Mouse (Mus musculus) lung, postnatal 0 days (tissue): ENCODE measurements at regions not wholly inside any gene's neighbourhood (a gene's known extent, or its start where the extent isn't known, plus 50 kb on each side); places are given as distances from the start of the nearest gene placed in this dataset.
A peak's percentile ranks its signal among the peaks of the same experiment; 100 is the strongest.

ENCODE experiments used
- ATAC-seq: fragments of 200-750 bp; cut with Nextera tagmentation; 2 replicates; pipeline ENCODE4 v1.8.0; 2017; ENCODE audit warnings: moderate library complexity
- DNase-seq: peaks from one replicate; pipeline ENCODE4 v3.0.0-alpha.2; 2016; ENCODE audit warnings: low spot score
- H3K27ac ChIP-seq: fragments of 300-500 bp; sonication (generic); 2 replicates; pipeline ENCODE4 v1.5.1; 2014; ENCODE audit warnings: antibody characterized with exemption, mild to moderate bottlenecking, low read length, mixed read lengths
- H3K27me3 ChIP-seq: fragments of 300-500 bp; sonication (generic); replicated peaks from 2 replicates; pipeline ENCODE4 v1.6.1; 2014; ENCODE audit warnings: low read length, mixed read lengths; ENCODE audit not compliant: insufficient read depth
- H3K36me3 ChIP-seq: fragments of 300-500 bp; sonication (generic); 2 replicates; pipeline ENCODE4 v1.6.1; 2014; ENCODE audit warnings: low read length, mixed read lengths; ENCODE audit not compliant: insufficient read depth
- H3K4me1 ChIP-seq: fragments of 300-500 bp; sonication (generic); 2 replicates; pipeline ENCODE4 v1.6.1; 2014; ENCODE audit warnings: antibody characterized with exemption, low read depth, low read length, mixed read lengths; ENCODE audit not compliant: insufficient read depth
- H3K4me2 ChIP-seq: fragments of 300-500 bp; sonication (generic); replicated peaks from 2 replicates; pipeline ENCODE4 v1.6.1; 2014; ENCODE audit warnings: low read depth, mild to moderate bottlenecking, low read length, moderate library complexity, mixed read lengths
- H3K4me3 ChIP-seq: fragments of 300-500 bp; sonication (generic); 2 replicates; pipeline ENCODE4 v1.5.1; 2014; ENCODE audit warnings: low read depth, low read length
- H3K9ac ChIP-seq: fragments of 300-500 bp; sonication (generic); replicated peaks from 2 replicates; pipeline ENCODE4 v1.6.1; 2014; ENCODE audit warnings: low read depth, mild to moderate bottlenecking
- H3K9me3 ChIP-seq: fragments of 300-500 bp; sonication (generic); 2 replicates; pipeline ENCODE4 v1.6.1; 2016; ENCODE audit warnings: low read length, mixed read lengths
- CTCF ChIP-seq: IDR thresholded peaks from 2 replicates; pipeline ENCODE4 v1.5.1; 2016; ENCODE audit warnings: antibody characterized with exemption, mild to moderate bottlenecking
- EP300 ChIP-seq: IDR thresholded peaks from 2 replicates; pipeline ENCODE4 v1.6.1; 2016; ENCODE audit warnings: antibody characterized with exemption, mild to moderate bottlenecking, control low read depth
- WGBS: fragments of 180-500 bp; shearing (Covaris S2); extraction: QIAGEN DNeasy Blood & Tissue Kit; methylation state at CpG from one replicate; pipeline ENCODE4 v1.1.7; 2014; 5-methylcytosine and 5-hydroxymethylcytosine counted together

DNA sequence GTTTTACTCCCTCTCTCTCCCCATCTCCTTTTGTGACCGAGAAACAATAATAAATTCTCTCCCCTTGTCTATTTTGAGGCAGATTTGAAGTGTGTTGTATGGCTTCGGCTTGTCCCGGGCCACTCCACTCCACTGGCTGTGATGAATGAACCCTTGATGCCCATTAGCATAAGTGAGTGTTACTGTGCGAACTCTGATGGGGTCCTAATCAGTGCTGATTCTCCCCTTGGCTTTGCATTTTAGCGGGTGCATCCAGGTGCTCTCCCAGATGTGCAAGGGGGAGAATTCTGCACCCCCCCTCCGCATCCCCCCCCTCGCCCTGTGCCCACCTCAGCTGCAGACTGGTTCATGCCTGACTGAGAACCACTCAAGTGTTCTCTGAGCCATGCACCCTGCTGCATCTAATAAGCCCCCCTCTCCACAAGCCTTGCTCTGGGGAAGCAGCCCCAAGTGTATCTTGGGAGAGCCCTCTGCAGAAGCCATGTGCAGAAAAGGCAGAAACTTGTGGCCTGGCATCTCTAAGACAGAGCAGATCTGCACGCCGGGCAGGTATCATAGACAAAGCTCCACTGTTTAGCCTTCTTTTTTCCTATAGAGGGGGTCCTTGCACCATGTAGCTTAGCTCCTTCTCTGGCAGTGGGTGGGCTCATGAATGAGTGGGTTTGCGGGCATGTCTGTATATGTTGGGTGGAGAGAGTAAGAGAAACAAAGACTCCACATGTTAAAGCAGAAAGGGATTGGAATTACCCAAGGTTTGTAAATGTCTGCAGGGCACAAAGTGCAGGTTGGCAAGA, 507.5 kb downstream of the Slc4a3 start:
- Histone ChIP-seq H3K4me2 (no peak overlapping the region), H3K4me3 (no peak overlapping the region), H3K27me3 (no peaks in the 10 kb centered on the region), H3K27ac (no peak overlapping the region), H3K4me1 (no peaks in the 10 kb centered on the region), H3K9me3 (no peaks in the 10 kb centered on the region), H3K36me3 (no peaks in the 10 kb centered on the region), H3K9ac (no peak overlapping the region)
- ATAC-seq: no peak
- TF ChIP-seq CTCF (no peak), EP300 (no peak)
- DNase-seq: no peak
- WGBS: 68% methylated on average over 10 of the region's 10 CpGs

DNA sequence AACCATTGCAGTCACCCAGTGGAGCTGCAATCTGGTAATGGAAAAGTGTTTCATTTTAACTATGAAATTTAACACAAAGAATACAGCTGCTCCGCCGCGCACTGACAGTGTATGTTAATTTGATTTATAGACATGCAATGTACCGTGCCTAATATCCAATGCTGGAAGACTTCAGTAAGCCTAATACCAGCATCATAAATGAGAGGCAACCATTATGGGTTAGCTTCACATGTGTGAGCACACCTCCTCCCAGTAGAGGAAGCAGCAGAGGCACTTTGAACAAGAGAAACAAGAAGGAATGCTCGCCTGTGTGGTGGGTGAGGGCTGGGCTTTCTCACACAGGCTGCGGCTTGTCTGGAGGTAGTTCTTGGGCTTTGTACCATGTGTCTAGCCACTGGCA, 519.7 kb downstream of the Slc4a3 start:
- DNase-seq (no peak), ATAC-seq (no peak)
- Histone ChIP-seq H3K9ac (no peak overlapping the region), H3K36me3 (no peaks in the 10 kb centered on the region), H3K27me3 (no peaks in the 10 kb centered on the region), H3K9me3 (no peaks in the 10 kb centered on the region), H3K4me2 (no peak overlapping the region), H3K4me1 (no peaks in the 10 kb centered on the region), H3K4me3 (no peak overlapping the region), H3K27ac (no peak overlapping the region)
- TF ChIP-seq EP300 (no peak), CTCF (no peak)
- 83% methylated on average over 6 of the region's 6 CpGs for WGBS

DNA sequence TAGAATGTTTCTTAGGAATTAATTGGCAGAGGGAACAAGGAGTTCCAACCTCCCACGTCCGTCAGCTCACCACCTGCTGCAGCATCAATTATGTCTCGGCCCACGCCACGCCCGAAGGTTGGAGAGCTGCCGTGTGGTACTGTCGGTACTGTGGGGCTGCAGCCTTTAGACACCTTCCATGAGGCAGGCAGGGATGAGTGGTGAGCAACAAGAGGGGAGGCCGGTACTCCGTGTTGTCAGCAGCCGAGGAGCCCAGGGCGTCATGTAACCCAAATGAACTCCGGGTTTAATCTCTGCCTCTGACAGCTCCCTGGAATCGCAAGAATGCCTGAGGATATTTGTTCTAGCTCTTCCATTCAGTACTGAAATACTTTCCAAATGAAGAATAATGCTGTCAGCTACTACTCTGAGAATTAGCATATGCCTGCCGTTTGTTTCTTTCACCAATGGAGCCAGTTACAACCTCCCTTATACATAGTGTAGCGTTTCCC, 524.8 kb downstream of the Slc4a3 start:
- no peak overlapping the region for H3K4me2 ChIP-seq

DNA sequence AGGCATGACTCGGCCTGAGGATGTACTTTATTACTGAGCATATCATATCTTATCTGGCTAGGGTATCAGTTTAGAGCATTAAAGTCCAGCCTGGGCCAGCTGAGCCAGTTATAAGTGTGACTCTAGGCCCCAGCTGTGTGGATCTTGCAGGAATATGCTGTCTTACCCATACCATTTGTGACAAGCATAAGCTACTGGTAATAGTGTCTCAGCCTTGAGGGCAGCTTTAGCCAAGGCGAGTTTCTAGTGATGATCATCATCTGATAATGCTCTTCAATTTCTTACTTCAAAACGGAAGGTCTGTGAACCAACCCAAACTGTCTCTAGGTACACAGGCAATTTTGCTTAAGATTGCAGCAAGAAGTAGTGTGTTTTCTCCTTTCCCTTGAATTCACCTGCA, 529.1 kb downstream of the Slc4a3 start:
- H3K9ac ChIP-seq: no peak overlapping the region
- TF ChIP-seq EP300: no peak
- no peak for TF ChIP-seq CTCF
- H3K36me3 ChIP-seq: no peaks in the 10 kb centered on the region
- no peak overlapping the region for H3K27ac ChIP-seq
- no peaks in the 10 kb centered on the region for H3K27me3 ChIP-seq
- H3K4me1 ChIP-seq: no peaks in the 10 kb centered on the region; the same call in 1 of the 2 replicates
- 63% methylated on average over 3 of the region's 3 CpGs for WGBS
- no peak overlapping the region for H3K4me3 ChIP-seq
- DNase-seq (no peak), ATAC-seq (no peak)
- no peaks in the 10 kb centered on the region for H3K9me3 ChIP-seq
- no peak overlapping the region for H3K4me2 ChIP-seq

More for the DNA sequence above, 524.8 kb downstream of the Slc4a3 start:
- Histone ChIP-seq H3K9me3 (no peaks in the 10 kb centered on the region), H3K4me3 (no peak overlapping the region), H3K9ac (no peak overlapping the region), H3K27ac (no peak overlapping the region), H3K36me3 (no peaks in the 10 kb centered on the region), H3K4me1 (no peaks in the 10 kb centered on the region; the same call in 1 of the 2 replicates), H3K27me3 (no peaks in the 10 kb centered on the region)
- 62% methylated on average over 16 of the region's 16 CpGs for WGBS
- ATAC-seq (no peak), DNase-seq (peak; percentile 11)
- TF ChIP-seq EP300 (no peak), CTCF (no peak)

DNA sequence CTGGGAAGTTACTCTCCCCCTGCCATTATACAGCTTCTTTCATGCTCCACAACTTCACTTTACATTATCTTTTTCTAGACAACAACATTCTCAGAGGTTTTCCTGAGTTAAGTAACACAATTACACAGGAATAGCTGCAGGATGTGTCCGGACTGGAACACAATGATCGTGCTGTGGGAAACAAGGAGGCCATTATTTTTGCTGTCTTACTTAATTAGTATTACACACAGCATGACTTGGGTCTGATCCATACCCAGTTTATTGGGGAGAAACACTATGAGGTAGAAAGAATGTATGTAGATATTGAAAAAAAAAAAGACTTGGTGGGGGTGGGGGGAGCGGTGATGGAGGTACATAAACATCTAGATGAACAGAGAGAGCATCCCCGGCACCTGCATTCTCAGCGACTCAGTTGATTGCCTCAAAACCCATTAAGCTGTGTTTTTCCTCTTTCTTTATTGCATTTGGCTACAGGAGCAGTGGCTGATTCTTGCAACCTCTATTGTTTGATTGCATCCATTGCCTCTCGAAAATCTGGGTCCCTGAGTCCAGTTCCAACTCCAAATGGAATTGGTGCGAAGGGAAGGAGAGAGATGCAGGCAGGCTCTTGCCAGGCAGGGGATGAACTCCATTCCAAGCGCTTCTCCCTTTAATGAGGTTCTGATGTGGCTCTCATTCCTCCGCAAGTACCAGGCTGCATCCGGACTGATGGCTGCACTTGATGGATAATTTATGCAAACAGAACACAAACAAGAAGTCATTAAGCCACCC, 529.8 kb downstream of the Slc4a3 start:
- Histone ChIP-seq H3K4me1 (no peaks in the 10 kb centered on the region; the same call in 1 of the 2 replicates), H3K27ac (no peak overlapping the region), H3K4me3 (no peak overlapping the region), H3K4me2 (no peak overlapping the region), H3K36me3 (no peaks in the 10 kb centered on the region), H3K27me3 (no peaks in the 10 kb centered on the region), H3K9me3 (no peaks in the 10 kb centered on the region), H3K9ac (no peak overlapping the region)
- DNase-seq (no peak), ATAC-seq (no peak)
- 66% methylated on average over 10 of the region's 10 CpGs for WGBS
- TF ChIP-seq EP300 (no peak), CTCF (no peak)

DNA sequence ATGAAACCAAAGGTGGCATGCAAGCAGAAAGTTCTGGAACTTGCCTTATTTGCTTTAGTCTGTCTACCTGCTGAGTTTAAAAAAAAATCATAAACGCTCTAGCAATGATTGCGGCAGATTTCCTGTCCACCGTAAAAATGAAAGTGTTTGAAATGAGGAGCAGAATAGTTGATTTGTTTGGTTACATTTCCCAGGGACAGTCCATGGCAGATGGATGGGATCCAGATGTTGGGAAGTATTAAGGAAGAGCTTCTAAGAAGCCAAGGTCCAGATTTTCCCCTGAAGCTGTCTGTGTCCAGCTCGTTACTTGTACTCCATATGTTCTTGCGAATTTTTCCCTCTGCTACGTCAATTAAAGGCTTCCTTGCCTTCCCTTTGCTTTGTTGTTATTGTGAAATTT, 534.2 kb downstream of the Slc4a3 start:
- 46% methylated on average over 6 of the region's 6 CpGs for WGBS
- DNase-seq (peak; percentile 42), ATAC-seq (no peak)
- Histone ChIP-seq H3K9ac (no peak overlapping the region), H3K4me1 (no peaks in the 10 kb centered on the region), H3K27ac (no peak overlapping the region), H3K27me3 (no peaks in the 10 kb centered on the region), H3K4me3 (no peak overlapping the region), H3K4me2 (0 out of 2 replicates have a peak overlapping the region, but pooled peaks have one; percentile 11), H3K9me3 (no peaks in the 10 kb centered on the region), H3K36me3 (no peaks in the 10 kb centered on the region)
- TF ChIP-seq EP300 (no peak), CTCF (no peak)
